Mouse (Mus musculus): ENCODE results near the gene Tnrc6b.

DNA sequence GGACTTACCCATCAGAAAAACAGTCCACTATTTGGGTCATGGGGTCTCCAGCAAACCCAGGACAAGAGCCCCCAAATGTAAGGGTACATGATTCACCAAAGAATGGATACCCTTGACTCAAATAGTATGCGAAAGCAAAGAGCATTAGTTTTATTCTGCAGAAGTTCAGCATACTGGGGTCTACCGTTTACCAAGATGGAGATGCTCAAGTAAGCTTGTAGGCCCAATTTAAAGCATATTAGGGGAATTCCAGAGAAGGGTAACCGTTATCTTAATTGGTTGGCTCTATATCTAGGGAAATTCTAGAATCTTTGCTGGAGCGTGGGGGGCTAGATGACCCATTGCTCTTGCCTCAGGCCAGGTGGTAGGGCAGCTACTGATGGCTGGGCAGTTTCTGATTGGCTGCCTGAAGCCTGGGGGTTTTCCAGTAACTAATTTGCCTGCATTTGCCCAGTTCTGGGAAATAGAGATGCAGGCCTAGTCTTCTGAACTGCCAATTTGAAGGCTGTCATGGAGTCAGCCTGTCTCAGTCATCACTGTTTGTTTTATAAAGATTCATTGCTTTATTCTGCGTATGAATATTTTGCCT is 70.2 kb downstream of the Tnrc6b start:
- TF ChIP-seq ZC3H11A (IDR thresholded peaks at IDR 0.05; ENCODE audit: borderline replicate concordance, low read depth, low read length) (no peak), MAFK (IDR thresholded peaks at IDR 0.05; ENCODE audit: insufficient read depth, low read depth, low read length) (no peak), ZNF384 (IDR thresholded peaks at IDR 0.05; ENCODE audit: low read depth, low read length) (no peak), HCFC1 (IDR thresholded peaks at IDR 0.05; ENCODE audit: borderline replicate concordance, insufficient read depth, low read length) (no peak)

Data from ES-E14 (cell line).